Mouse (Mus musculus) CD8-positive naive resting alpha-beta T cell, adult 2 months (primary cell): Measurements from ENCODE around the gene Hbb-bt.
"Not testable (repeated sequence)": the region's sequence is repeated elsewhere in the genome, so short reads cannot be mapped to it uniquely, and the experiment has no call there.

Source experiments
- DNase-seq, 2 experiments: peaks; one replicate each; pipeline ENCODE4 v3.0.0; 2022; ENCODE audit warnings: low read depth in 2 of 2, low spot score in 2 of 2

The Hbb-bt gene

GRCm38 (mm10) chr7:103808971-103809800 is 4.6 kb downstream of the Hbb-bt start:
- DNase-seq = no peak

- not testable (repeated sequence) for DNase-seq
These were observed 5.7 kb downstream of the Hbb-bt start for GRCm38 (mm10) chr7:103808120-103808519.

- peak in 1 of 2 experiments; percentile 0 for DNase-seq
These were observed 6.9 kb downstream of the Hbb-bt start for GRCm38 (mm10) chr7:103806856-103807255.

GRCm38 (mm10) chr7:103792669-103793388 is 21.0 kb downstream of the Hbb-bt start:
- DNase-seq = no peak

- no peak for DNase-seq
These were observed 22.1 kb downstream of the Hbb-bt start, which contains the start of gene Olfr67 for GRCm38 (mm10) chr7:103791721-103792120. Olfr67 (minus strand) TSS chr7:103791821.

GRCm38 (mm10) chr7:103779598-103779997 is 34.2 kb downstream of the Hbb-bt start, which contains the start of gene Olfr68:
Olfr68 (minus strand) TSS chr7:103779698.
- no peak for DNase-seq

GRCm38 (mm10) chr7:103777652-103778051 is 36.1 kb downstream of the Hbb-bt start:
- not testable (repeated sequence) for DNase-seq

GRCm38 (mm10) chr7:103771494-103771893 is 42.3 kb downstream of the Hbb-bt start, which contains the start of gene Olfr69:
Olfr69 (minus strand) TSS chr7:103771594.
- DNase-seq = no peak

- DNase-seq = not testable (repeated sequence)
These were observed 46.1 kb downstream of the Hbb-bt start for GRCm38 (mm10) chr7:103767687-103768086.
